Mouse (Mus musculus) CH12.LX (cell line): ENCODE data around the gene Socs1. TPM values are rescaled to one million over a fixed set of nuclear protein-coding genes. Genes with fewer than 3 reads are reported as not detected.

Experiments
- DNase-seq: peaks from one replicate; pipeline ENCODE4 v3.0.0-alpha.2; 2013; ENCODE audit errors: extremely low read depth
- H3K27ac ChIP-seq: 2 replicates; pipeline ENCODE4 v1.5.1; 2012; ENCODE audit warnings: low read depth, mild to moderate bottlenecking, control low read depth, moderate library complexity; ENCODE audit not compliant: insufficient read depth
- H3K27me3 ChIP-seq: replicated peaks from 2 replicates; pipeline ENCODE3; 2012; ENCODE audit warnings: inconsistent platforms
- H3K36me3 ChIP-seq, 2 experiments: replicated peaks in 1 of 2; 2 replicates each; pipeline versions ENCODE3 to v1.6.1; 2012; ENCODE audit warnings: inconsistent platforms in 1 of 2, low read length in 1 of 2, mild to moderate bottlenecking in 1 of 2, mixed read lengths in 1 of 2, moderate library complexity in 1 of 2; ENCODE audit not compliant: control insufficient read depth in 1 of 2, insufficient read depth in 1 of 2
- H3K4me1 ChIP-seq, 2 experiments: 2 replicates each; pipeline ENCODE4 v1.6.1; 2012; ENCODE audit warnings: inconsistent platforms in 1 of 2, moderate library complexity in 1 of 2; ENCODE audit not compliant: insufficient read depth in 2 of 2, control insufficient read depth in 1 of 2
- H3K4me2 ChIP-seq: 2 replicates; pipeline ENCODE4 v1.6.1; 2012; ENCODE audit warnings: low read depth, mild to moderate bottlenecking, control low read depth; ENCODE audit not compliant: poor library complexity, insufficient read depth, severe bottlenecking
- H3K4me3 ChIP-seq, 3 experiments: fragments of 150-350 bp in 1 of 3; sonication (generic) in 1 of 3; replicated peaks in 1 of 3; 2 replicates each; pipeline versions ENCODE3 to v1.5.1; 2011 to 2012; ENCODE audit warnings: low read depth in 2 of 3, low read length in 2 of 3, mild to moderate bottlenecking in 2 of 3, moderate library complexity in 2 of 3, control low read depth in 1 of 3, improper control_type of control experiment in 1 of 3, inconsistent platforms in 1 of 3, mixed read lengths in 1 of 3; ENCODE audit not compliant: poor library complexity in 1 of 3
- H3K79me2 ChIP-seq: replicated peaks from 2 replicates; pipeline ENCODE4 v1.6.1; 2012; ENCODE audit warnings: mild to moderate bottlenecking, moderate library complexity; ENCODE audit not compliant: control insufficient read depth, poor library complexity, insufficient read depth, severe bottlenecking; ENCODE audit errors: extremely low read depth
- H3K9ac ChIP-seq: 2 replicates; pipeline ENCODE4 v1.6.1; 2012; ENCODE audit warnings: low read depth, mild to moderate bottlenecking, control low read depth, moderate library complexity; ENCODE audit not compliant: insufficient read depth
- H3K9me3 ChIP-seq: replicated peaks from 2 replicates; pipeline ENCODE3; 2012; ENCODE audit warnings: low read length, inconsistent platforms, mixed read lengths
- BHLHE40 ChIP-seq: IDR thresholded peaks from 2 replicates; pipeline ENCODE4 v1.6.1; 2011; ENCODE audit warnings: mild to moderate bottlenecking, low read depth, low read length, improper control_type of control experiment
- CHD1 ChIP-seq: IDR thresholded peaks from 2 replicates; pipeline ENCODE4 v1.6.1; 2012; ENCODE audit warnings: low read depth, low read length, improper control_type of control experiment, inconsistent platforms
- CHD2 ChIP-seq: IDR thresholded peaks from 2 replicates; pipeline ENCODE4 v1.6.1; 2011; ENCODE audit warnings: low read length, improper control_type of control experiment
- CTCF ChIP-seq, 2 experiments: IDR thresholded peaks in 1 of 2; conservative IDR thresholded peaks in 1 of 2; 2 replicates each; pipeline ENCODE4 v1.5.1; 2011 to 2012; ENCODE audit warnings: low read depth in 2 of 2, low read length in 2 of 2, improper control_type of control experiment in 1 of 2, inconsistent platforms in 1 of 2, mild to moderate bottlenecking in 1 of 2, moderate library complexity in 1 of 2
- E2F4 ChIP-seq: IDR thresholded peaks from 2 replicates; pipeline ENCODE4 v1.6.1; 2011; ENCODE audit warnings: low read depth, low read length, improper control_type of control experiment; ENCODE audit not compliant: insufficient replicate concordance
- ELF1 ChIP-seq: IDR thresholded peaks from 2 replicates; pipeline ENCODE4 v1.6.1; 2014; ENCODE audit warnings: low read depth, mild to moderate bottlenecking, inconsistent platforms, low read length, improper control_type of control experiment
- EP300 ChIP-seq: IDR thresholded peaks from 2 replicates; pipeline ENCODE4 v1.6.1; 2011; ENCODE audit warnings: low read length, improper control_type of control experiment
- ETS1 ChIP-seq: conservative IDR thresholded peaks from 2 replicates; pipeline ENCODE4 v1.6.1; 2012; ENCODE audit warnings: low read depth, mild to moderate bottlenecking, inconsistent platforms, low read length, improper control_type of control experiment, moderate library complexity
- GABPA ChIP-seq: IDR thresholded peaks from 2 replicates; pipeline ENCODE4 v1.6.1; 2012; ENCODE audit warnings: low read depth, low read length, improper control_type of control experiment, inconsistent platforms; ENCODE audit not compliant: insufficient replicate concordance
- HCFC1 ChIP-seq: IDR thresholded peaks from 2 replicates; pipeline ENCODE4 v1.6.1; 2012; ENCODE audit warnings: low read depth, mild to moderate bottlenecking, inconsistent platforms, low read length, improper control_type of control experiment
- IRF4 ChIP-seq: IDR thresholded peaks from 2 replicates; pipeline ENCODE4 v1.6.1; 2014; ENCODE audit warnings: low read depth, mild to moderate bottlenecking, inconsistent platforms, low read length, improper control_type of control experiment
- JUN ChIP-seq: IDR thresholded peaks from 2 replicates; pipeline ENCODE4 v1.6.1; 2011; ENCODE audit warnings: low read depth, mild to moderate bottlenecking, low read length, improper control_type of control experiment, moderate library complexity; ENCODE audit not compliant: insufficient read depth
- JUND ChIP-seq: conservative IDR thresholded peaks from 2 replicates; pipeline ENCODE4 v1.6.1; 2011; ENCODE audit warnings: low read depth, low read length, improper control_type of control experiment
- KAT2A ChIP-seq: IDR thresholded peaks from 2 replicates; pipeline ENCODE4 v1.6.1; 2012; ENCODE audit warnings: low read length, improper control_type of control experiment, inconsistent platforms; ENCODE audit not compliant: insufficient replicate concordance
- MAFK ChIP-seq: IDR thresholded peaks from 2 replicates; pipeline ENCODE4 v1.6.1; 2011; ENCODE audit warnings: low read length, improper control_type of control experiment; ENCODE audit not compliant: insufficient replicate concordance
- MAX ChIP-seq: IDR thresholded peaks from 2 replicates; pipeline ENCODE4 v1.6.1; 2011; ENCODE audit warnings: low read length, improper control_type of control experiment
- MAZ ChIP-seq: IDR thresholded peaks from 2 replicates; pipeline ENCODE4 v1.6.1; 2012; ENCODE audit warnings: low read depth, mild to moderate bottlenecking, inconsistent platforms, low read length, improper control_type of control experiment, moderate library complexity
- MEF2A ChIP-seq: IDR thresholded peaks from 2 replicates; pipeline ENCODE4 v1.6.1; 2014; ENCODE audit warnings: low read depth, mild to moderate bottlenecking, inconsistent platforms, low read length, improper control_type of control experiment, borderline replicate concordance
- MXI1 ChIP-seq: IDR thresholded peaks from 2 replicates; pipeline ENCODE4 v1.6.1; 2011; ENCODE audit warnings: mild to moderate bottlenecking, low read depth, low read length, improper control_type of control experiment
- MYC ChIP-seq: IDR thresholded peaks from 2 replicates; pipeline ENCODE4 v1.6.1; 2011; ENCODE audit warnings: low read depth, mild to moderate bottlenecking, improper control_type of control experiment, low read length
- NELFE ChIP-seq: IDR thresholded peaks from 2 replicates; pipeline ENCODE4 v1.6.1; 2011; ENCODE audit warnings: low read depth, low read length, improper control_type of control experiment
- NRF1 ChIP-seq: IDR thresholded peaks from 2 replicates; pipeline ENCODE4 v1.6.1; 2014; ENCODE audit warnings: low read depth, mild to moderate bottlenecking, inconsistent platforms, low read length, improper control_type of control experiment, moderate library complexity
- PAX5 ChIP-seq: IDR thresholded peaks from 2 replicates; pipeline ENCODE4 v1.6.1; 2012; ENCODE audit warnings: low read length, inconsistent platforms, mixed read lengths
- POLR2A ChIP-seq: IDR thresholded peaks from 2 replicates; pipeline ENCODE4 v1.6.1; 2011; ENCODE audit warnings: low read depth, mild to moderate bottlenecking, improper control_type of control experiment, low read length
- POLR2AphosphoS2 ChIP-seq: IDR thresholded peaks from 2 replicates; pipeline ENCODE4 v1.6.1; 2011; ENCODE audit warnings: low read depth, low read length, improper control_type of control experiment
- RAD21 ChIP-seq: IDR thresholded peaks from 2 replicates; pipeline ENCODE4 v1.6.1; 2011; ENCODE audit warnings: low read depth, mild to moderate bottlenecking, low read length, improper control_type of control experiment, moderate library complexity
- RCOR1 ChIP-seq: conservative IDR thresholded peaks from 2 replicates; pipeline ENCODE4 v1.6.1; 2012; ENCODE audit warnings: low read depth, mild to moderate bottlenecking, inconsistent platforms, low read length, improper control_type of control experiment
- SIN3A ChIP-seq: IDR thresholded peaks from 2 replicates; pipeline ENCODE4 v1.6.1; 2012; ENCODE audit warnings: low read length, improper control_type of control experiment, inconsistent platforms
- SMC3 ChIP-seq: IDR thresholded peaks from 2 replicates; pipeline ENCODE4 v1.6.1; 2011; ENCODE audit warnings: low read depth, low read length, improper control_type of control experiment
- TBP ChIP-seq: conservative IDR thresholded peaks from 2 replicates; pipeline ENCODE4 v1.6.1; 2011; ENCODE audit warnings: low read depth, low read length, improper control_type of control experiment
- TCF12 ChIP-seq: IDR thresholded peaks from 2 replicates; pipeline ENCODE4 v1.6.1; 2014; ENCODE audit warnings: low read depth, mild to moderate bottlenecking, inconsistent platforms, low read length, improper control_type of control experiment
- UBTF ChIP-seq: IDR thresholded peaks from 2 replicates; pipeline ENCODE4 v1.6.1; 2012; ENCODE audit warnings: low read depth, mild to moderate bottlenecking, inconsistent platforms, low read length, improper control_type of control experiment, moderate library complexity
- USF1 ChIP-seq: IDR thresholded peaks from 2 replicates; pipeline ENCODE4 v1.6.1; 2014; ENCODE audit warnings: low read depth, mild to moderate bottlenecking, inconsistent platforms, low read length, improper control_type of control experiment
- USF2 ChIP-seq: conservative IDR thresholded peaks from 2 replicates; pipeline ENCODE4 v1.6.1; 2011; ENCODE audit warnings: low read depth, low read length, improper control_type of control experiment
- ZC3H11A ChIP-seq: IDR thresholded peaks from 2 replicates; pipeline ENCODE4 v1.6.1; 2012; ENCODE audit warnings: low read depth, mild to moderate bottlenecking, inconsistent platforms, low read length, improper control_type of control experiment
- ZKSCAN1 ChIP-seq: IDR thresholded peaks from 2 replicates; pipeline ENCODE4 v1.6.1; 2012; ENCODE audit warnings: low read depth, inconsistent platforms, low read length, improper control_type of control experiment, borderline replicate concordance
- ZMIZ1 ChIP-seq: IDR thresholded peaks from 2 replicates; pipeline ENCODE4 v1.6.1; 2012; ENCODE audit warnings: low read depth, mild to moderate bottlenecking, inconsistent platforms, low read length, improper control_type of control experiment
- ZNF384 ChIP-seq: IDR thresholded peaks from 2 replicates; pipeline ENCODE4 v1.6.1; 2012; ENCODE audit warnings: low read depth, low read length, improper control_type of control experiment, inconsistent platforms
- dilution Hi-C: fragments of 300-500 bp; cut with MboI; formaldehyde crosslinking; loops from 2 replicates; pipeline ENCODE4 v1.14.3; 2020; ENCODE audit warnings: low sequenced_read_pairs; ENCODE audit not compliant: extremely low pct_unique_long_range_greater_than_20kb, extremely low pct_ligation_motif_present
- in situ Hi-C: fragments of 300-500 bp; cut with MboI; formaldehyde crosslinking; loops from 3 replicates; pipeline ENCODE4 v1.14.3; 2019; ENCODE audit warnings: low sequenced_read_pairs, low pct_ligation_motif_present, low pct_unique_long_range_greater_than_20kb, mixed read lengths
- polyA plus RNA-seq: library from polyadenylated mRNA; unstranded; fragments of >175 nt; gene quantifications from 2 replicates; pipeline ENCODE4 v1.2.1, GENCODE M21; 2012; ENCODE audit warnings: low read depth; ENCODE audit not compliant: insufficient read length
- total RNA-seq, 2 experiments: library from RNA; depleted of rRNA; stranded (reverse); fragments of 300-350 nt in 1 of 2; fragments of >200 nt in 1 of 2; gene quantifications; 2 replicates each; pipeline ENCODE4 v1.2.3; 2012 to 2014

Gene Socs1
- total and polyA plus RNA-seq, 3 experiments, result 18.8 to 29.1 (median 27.6) TPM

DNA sequence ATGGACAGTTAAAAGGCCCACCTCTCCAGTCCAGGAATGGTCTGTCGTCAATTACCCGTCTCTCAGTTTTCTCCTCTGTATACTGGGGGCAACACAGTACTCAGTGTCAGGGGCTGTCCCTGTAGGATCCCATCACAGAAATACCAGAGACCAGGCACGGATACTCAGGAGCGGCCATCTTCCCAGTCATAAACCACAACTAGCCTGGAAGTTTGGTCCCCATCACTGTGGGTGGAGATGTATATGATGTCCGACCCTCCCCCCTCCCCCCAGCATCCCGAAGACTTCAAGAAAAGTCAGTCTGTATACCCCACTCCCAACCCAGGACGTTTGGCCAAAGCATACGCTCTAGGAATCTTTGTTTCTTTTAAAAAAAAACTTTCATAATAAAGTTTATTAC, 1.9 kb downstream of the Socs1 start:
- no peaks in the 10 kb centered on the region for H3K27me3 ChIP-seq
- DNase-seq, result peak; percentile 53
- H3K27ac ChIP-seq, result peak overlapping the region; percentile 97
- peaks cover 0 to 25% of the 10 kb centered on the region in 2 experiments for H3K36me3 ChIP-seq
- peaks cover 16% of the 10 kb centered on the region for H3K79me2 ChIP-seq
- dilution Hi-C loops, result no loop called here
- peak overlapping the region; percentile 52 for H3K4me2 ChIP-seq
- peaks cover 30 to 59% of the 10 kb centered on the region in 2 experiments for H3K4me1 ChIP-seq
- peak overlapping the region; percentile 84 to 99 (median 96) for H3K4me3 ChIP-seq
- TF ChIP-seq CHD2 (peak; percentile 35; the same call in 1 of the 2 replicates), SMC3 (no peak), SIN3A (peak; percentile 32; the same call in 1 of the 2 replicates), E2F4 (no peak), USF1 (no peak), CTCF (conservative IDR thresholded peaks at IDR 0.05 in 1 of 2, IDR thresholded peaks at IDR 0.05 in 1 of 2; ENCODE audit: low read depth in 2 of 2, low read length in 2 of 2) (no peak), EP300 (no peak), HCFC1 (no peak), NRF1 (0 out of 2 replicates have a peak, but pooled peaks have one; percentile 17), POLR2A (peak; percentile 15; the same call in 1 of the 2 replicates), JUN (no peak), MYC (no peak), UBTF (no peak), ZKSCAN1 (no peak), JUND (no peak), NELFE (peak; percentile 43; the same call in 1 of the 2 replicates), RAD21 (no peak), ZMIZ1 (no peak; the same call in 1 of the 2 replicates), KAT2A (no peak), MAX (no peak), ETS1 (no peak), MAFK (no peak), USF2 (no peak), BHLHE40 (no peak), RCOR1 (no peak; the same call in 1 of the 2 replicates), GABPA (no peak), MXI1 (peak; percentile 40; the same call in 1 of the 2 replicates), TBP (no peak), MEF2A (no peak), ELF1 (no peak), MAZ (peak; percentile 48; the same call in 1 of the 2 replicates), TCF12 (no peak), POLR2AphosphoS2 (no peak; the same call in 1 of the 2 replicates), CHD1 (peak; percentile 89), ZC3H11A (no peak), ZNF384 (no peak), IRF4 (no peak), PAX5 (no peak)
- no peaks in the 10 kb centered on the region for H3K9me3 ChIP-seq
- in situ Hi-C loops, result loop anchor here (5.0 kb wide), 1 partner anchor 36 kb away; no protein-coding TSS in a partner anchor
- peak overlapping the region; percentile 89 for H3K9ac ChIP-seq
